Mouse (Mus musculus): Measurements from ENCODE around the gene Efna5.

Gene Efna5

DNA sequence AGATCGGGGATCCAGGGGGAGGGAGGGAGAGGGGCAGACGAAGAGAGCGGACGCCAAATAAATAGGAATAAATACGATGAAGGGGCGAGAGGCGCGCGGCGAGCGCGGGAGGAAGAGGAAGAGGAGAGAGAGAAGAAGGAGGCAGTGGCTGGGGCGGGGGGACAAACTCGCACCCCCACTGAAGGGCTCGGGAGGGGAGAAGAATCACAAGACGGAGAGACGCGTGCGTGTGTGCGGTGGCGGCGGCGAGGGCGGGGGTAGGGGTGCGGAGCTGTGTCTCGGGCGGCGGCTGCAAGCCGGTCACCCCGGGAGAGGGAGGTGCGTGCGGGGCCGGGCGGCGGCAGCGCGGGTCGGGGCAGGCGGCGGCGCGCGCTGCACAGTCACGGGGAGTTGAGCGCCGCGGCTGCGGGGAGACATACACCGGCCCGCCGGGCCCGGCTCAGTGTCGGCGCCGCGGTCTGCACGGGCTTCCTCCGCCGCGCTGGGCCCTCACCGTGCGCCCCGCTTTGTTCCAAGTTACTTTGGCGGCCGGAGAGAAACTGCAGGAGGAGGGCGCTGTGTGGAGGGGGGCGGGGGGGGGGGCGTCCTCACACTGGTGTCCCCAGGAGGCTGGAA is at the start of gene Efna5:
Efna5 (minus strand) TSS at position 142 of the 615 bp plus-strand sequence.
- peak in 1 of 2 experiments; percentile 8 for DNase-seq (ENCODE audit: low spot score in 2 of 2)

DNA sequence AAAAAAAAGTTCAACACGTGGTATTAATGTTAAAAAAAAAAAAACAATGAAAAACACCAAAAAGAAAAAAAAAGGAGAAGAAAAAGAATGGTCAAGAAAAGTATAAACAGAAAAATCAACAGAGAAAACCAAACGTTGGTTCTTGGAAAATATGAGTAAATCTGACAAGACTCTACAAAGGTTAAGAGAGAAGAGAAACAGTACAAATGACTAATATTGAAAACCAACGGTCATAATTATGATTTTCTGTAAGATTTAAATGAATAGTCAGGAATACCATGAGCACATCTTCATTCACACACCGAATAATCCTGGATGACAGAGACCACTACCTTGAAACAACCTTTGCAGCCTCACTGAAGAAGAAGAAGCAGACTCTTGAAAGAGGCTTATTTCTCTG is 34.2 kb upstream of the Efna5 start:
- DNase-seq (ENCODE audit: low spot score in 2 of 2), result no peak

DNA sequence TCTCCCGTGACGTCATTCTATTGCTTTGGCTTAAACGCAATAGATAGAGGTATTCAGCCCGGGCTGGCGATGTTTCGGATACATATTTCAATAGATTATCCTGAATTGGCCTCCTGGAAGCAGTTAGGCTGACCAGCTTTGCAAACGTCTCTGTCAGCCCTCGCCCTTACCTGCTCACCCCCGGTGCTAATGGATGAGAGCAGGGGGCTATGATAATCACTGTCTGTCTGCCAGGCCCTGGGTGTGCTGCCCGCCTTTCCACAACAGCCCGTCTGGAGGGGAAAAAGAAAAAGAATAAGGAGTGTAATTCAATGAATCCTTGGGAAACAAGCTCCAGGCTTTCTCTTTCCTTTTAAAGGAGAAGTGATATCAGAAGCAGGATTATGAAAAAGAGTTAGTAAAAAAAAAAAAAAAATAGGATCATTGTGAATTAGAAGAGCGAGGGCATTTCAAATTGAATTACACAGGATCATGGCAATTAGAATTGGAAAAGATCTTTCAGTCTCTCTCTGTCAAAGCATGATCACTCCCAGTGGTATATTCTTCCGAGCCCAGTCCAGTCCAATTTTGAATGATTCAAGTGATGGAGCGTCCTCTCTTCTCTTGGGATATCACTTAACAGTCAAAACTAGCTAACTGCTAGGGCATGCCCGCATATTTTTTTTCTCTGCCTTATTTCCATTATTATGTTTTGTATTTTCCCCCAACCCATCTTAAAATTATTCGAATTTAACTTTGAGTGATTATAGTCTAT is 24.8 kb upstream of the Efna5 start:
- DNase-seq (ENCODE audit: low spot score in 2 of 2), result no peak

DNA sequence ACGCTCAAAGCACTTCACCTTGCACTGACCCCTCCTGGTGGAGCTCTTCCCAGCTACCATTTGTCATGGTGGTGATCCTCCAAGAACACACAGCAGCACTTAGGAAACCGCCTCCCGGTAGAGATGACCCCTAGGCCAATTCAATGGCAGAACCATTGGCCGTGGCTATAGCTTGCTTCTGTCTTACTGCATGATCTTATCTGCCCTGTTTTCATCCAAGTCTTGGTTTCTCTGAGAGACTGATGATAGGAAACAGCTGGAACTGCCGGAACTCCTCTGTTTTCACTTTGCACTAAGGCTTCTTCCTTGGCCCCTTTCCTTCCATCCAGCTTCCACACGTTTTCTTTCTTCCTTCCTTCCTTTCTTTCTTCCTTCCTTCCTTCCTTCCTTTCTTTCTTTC is 17.9 kb upstream of the Efna5 start:
- no peak for DNase-seq (ENCODE audit: low spot score in 2 of 2)

DNA sequence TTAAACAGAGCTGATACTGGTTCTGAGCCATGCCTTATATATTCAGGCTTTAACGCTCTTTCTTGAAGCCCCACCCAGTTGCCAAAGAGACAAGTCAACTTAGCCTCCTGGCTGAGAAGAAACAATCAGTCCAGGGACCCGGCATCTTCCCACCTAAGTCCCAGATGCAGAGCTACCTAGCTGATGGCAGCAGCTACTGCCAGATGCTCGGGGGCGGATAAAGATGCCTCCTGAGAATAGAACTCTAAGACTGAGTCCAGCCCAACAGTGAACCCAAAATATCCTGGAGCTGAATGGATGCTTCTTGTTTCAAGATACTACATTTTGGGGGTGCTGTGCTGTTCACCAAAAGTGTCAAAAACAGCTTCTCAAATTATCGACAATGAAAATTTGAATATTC is 8.9 kb upstream of the Efna5 start:
- DNase-seq (ENCODE audit: low spot score in 2 of 2), result no peak

DNA sequence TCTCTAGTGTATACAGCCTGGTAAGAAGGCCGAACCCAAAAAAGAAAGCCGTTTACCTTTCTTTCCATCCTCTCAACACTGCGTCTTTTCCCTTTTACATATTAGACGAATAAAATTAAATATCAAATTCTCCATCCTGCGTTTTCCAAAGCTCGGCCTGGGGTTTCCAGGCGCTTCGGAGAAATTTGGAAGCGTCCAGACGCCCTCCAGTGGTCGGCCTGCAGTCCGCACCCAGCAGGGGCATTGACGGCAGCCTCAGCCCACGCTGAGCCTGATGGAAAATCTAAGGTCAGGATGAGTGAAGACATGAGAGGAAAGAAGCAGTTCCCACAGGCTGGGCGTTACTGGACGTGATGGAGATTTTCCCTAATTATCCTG is 3.0 kb upstream of the Efna5 start:
- DNase-seq (ENCODE audit: low spot score in 2 of 2), result peak in 1 of 2 experiments; percentile 10

DNA sequence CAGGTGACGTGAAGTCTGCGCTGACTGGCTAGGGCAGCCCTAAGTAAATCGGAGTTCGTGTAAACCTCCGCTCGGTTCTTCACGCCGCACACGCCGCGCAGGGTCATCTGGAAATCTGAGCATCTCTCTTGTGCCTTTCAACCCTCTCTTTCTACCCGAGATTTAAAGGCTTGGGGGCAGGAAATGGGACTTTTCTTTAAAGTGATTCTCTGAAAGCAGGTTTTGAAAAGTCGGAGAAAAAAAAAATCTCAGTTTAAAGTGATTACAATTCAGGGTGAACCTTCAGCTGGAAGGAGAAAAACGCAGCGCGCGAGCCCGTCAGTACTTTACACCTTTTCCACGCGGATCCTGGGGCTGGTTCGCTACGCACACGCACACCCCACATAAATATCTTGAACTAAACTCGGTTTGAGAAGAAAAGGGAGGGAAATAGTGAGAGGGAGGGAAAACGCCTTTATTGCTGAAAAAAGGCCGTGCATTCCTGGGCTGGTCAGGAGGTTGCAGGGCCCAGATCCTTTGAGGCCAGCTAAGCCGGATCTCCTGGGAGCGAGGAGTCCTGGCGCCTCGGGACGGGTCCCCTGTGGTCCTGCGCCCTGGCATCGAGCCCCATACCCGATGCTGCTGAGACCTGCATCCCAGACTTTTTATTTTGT is 2.5 kb upstream of the Efna5 start:
- no peak for DNase-seq (ENCODE audit: low spot score in 2 of 2)

DNA sequence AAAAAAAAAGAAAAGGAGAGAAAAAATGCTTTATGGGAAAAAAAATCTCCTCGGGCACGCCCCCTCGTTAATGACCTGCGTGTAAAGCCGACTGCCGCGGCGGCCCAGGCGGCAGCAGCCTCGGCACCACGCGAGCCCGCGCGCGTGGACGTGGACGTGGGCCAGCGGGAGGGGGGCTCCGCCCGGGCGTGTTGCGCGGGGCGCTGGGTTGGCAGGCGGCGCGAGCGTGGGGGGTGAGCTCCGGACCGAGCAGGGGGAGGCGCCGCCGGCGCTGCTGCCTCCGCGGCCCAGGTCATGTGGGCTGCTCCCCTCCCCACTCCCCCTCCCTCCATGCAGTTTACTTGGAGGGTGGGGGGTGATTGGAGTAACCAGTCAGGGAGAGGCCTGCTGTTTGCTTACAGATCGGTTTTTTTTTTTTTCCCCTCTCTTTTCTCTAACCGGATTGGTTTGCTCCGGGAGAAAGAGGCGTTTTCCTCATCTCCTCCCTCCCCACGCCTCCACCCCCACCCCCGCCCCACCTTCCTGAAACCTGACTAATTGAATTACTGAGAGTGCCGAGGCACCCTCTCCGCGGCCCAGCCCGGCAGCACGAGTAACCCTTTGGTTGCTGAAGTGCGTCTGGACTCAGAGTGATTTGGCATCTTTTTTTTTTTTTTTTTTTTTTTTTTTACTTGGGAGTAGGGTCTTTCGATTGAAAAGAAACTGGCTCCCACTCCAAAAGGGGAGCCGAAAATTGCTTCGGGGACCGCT is 1.8 kb upstream of the Efna5 start:
- DNase-seq (ENCODE audit: low spot score in 2 of 2), result peak in 1 of 2 experiments; percentile 10

DNA sequence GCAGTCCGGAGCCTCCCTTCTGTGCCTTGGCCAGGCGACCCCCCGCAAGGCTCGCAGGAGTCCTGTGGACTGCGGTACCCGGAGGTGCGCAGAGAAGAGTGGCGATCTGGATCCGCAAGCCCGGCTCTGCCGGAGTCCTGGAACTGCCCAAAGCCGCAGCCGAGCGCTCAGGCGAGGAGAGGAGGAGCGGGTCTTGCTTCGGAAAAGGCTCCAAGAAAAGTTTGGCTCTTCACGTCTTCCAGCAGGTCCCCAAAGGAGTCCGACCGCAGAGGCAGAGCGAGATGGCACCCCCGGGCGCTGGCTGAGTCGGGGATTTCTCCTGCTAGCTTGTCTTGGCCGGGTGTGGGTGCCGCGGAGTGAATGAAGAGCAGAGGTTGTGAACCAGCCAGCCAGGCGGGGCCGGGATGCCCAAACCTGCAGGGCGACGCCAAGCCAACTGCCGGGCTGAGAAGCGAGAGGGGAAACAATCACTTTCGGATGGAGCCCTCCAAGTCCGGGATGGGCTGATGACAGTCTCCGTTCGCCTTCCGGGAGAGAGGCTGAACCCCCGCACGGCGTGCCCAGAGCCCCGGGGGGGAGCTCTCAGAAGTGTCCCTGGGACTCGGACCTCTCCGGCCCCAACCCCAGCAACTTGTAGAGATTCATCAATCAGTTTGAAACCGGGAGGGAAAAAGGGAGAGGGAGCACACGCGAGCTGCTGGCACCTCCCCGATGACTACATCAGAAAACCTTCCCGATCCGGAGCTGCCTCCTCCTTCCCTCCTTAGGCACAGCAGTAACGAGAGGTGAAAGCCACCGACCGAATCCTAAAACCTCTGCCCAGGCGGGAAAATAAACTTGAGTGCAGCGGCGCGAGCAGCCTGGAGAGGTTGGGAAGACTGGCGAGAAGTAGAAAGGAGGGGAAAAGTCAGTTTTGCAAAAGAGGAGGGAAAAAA is 941 bp upstream of the Efna5 start:
- DNase-seq (ENCODE audit: low spot score in 2 of 2), result peak in 1 of 2 experiments; percentile 12

DNA sequence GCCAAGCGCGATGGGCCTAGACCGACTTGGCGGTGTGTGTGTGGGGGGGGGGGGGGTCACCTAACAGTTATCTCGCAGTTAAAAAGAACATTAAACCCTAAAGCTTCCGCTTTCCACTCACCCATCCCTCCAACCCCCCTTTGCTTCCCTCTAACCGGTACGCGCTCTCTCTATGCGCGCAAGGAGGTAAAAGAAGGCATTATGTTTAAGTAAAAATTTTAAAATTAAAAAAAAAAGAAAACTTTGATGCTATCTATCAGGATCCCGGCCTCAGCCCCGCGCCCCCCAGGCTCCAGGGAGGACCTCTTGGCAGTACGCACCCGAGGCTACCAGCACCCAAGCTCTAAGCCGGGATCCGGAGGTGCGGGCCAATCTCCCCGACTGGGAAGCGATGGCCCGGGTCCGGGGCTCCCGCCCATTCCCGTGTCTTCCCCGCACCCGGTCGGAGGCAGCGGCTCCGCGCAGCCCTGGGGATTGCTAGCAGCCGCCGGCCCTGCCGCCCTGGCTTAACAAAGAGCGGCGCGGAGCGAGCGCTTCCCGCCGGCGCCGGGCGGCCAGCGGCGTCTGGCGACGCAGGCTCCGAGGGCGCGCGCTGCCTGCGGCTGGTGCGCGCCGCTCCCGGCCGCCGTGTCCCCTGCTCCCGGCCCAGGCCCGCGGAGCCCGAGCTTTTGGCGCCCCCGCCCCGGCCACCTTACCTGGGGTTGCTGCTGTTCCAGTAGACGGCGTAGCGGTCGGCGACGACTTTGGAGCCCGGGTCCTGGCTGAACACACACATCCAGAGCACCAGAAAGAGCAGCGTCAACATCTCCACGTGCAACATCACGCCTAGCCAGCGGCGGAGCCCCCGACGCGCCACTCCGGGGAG is 574 bp downstream of the Efna5 start:
- DNase-seq (ENCODE audit: low spot score in 2 of 2), result peak in 1 of 2 experiments; percentile 5

DNA sequence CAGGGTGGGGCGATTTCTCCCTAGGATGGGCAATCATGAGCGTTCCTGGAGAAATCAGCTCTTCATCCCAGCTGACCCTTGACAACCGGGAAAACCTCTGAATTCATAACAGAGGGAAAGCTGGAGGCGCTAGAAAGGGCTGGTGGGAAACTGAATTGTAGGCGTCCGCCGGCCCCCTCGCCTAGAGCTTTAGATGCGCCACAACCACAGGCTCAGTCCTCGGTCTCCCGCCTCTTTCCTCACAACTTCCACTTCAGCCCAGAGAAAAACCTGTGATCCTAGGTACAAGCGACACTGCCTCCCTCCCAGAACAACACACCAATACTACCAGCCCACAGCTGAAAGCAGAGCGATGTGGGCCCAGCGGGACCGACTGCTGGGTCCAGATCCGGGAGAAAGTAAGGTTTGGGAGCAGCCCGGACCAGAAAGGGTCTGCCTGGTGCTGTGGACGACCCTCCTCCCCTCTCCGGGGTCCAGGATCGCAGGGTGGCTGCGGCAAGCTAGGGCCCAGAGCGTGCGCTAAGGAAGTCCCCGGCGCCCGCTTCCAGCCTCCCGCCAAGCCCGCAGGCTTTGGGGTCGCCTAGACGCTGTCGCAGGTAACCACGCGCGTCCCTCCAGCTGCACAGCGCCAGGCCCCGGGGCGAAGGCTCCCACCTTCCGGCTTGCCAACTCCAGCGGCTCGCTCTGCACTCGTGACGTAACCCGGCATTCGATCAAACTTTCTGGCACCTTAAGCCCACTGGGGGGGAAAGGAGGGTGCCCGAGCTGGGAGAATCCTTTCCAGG is 1.4 kb downstream of the Efna5 start:
- DNase-seq (ENCODE audit: low spot score in 2 of 2), result peak; percentile 6 to 21

DNA sequence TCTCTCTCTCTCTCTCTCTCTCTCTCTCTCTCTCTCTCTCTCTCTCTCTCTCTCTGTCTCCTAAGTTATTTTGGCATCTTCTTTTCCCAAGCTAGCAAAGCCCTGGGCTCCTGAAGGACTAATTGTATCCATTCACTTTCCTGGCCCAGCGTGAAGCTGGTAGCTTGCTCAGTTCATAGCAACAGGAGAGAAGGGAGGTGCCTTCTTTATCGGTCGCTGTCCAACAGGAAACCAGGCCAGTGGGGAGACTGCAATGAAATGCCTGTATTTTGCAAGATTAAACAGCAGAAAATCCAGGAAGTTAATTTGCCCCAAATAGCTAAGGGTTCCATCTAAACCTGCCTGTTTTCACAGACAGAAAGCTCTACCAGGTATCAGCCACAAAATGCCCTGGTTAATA is 5.4 kb downstream of the Efna5 start:
- no peak for DNase-seq (ENCODE audit: low spot score in 2 of 2)

DNA sequence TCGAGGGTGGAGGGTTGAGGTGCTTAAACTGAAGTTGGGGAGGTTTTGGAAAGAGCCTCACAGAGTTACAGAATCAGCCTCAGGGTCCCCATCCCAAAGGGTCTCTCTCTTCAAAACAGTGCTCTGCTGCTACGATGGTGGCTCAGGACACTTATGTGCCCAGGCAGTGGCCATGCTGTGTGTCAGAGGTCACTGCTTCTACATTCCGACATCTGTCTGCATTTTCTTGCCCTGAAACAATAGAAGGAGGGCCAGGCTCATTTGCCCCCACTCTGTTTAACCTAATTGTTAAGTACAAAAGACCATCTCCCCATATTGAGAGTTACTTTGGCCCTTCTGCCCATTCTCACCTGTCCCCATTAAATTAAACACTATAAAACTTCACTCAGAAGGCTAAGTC is 9.2 kb downstream of the Efna5 start:
- DNase-seq (ENCODE audit: low spot score in 2 of 2), result no peak

DNA sequence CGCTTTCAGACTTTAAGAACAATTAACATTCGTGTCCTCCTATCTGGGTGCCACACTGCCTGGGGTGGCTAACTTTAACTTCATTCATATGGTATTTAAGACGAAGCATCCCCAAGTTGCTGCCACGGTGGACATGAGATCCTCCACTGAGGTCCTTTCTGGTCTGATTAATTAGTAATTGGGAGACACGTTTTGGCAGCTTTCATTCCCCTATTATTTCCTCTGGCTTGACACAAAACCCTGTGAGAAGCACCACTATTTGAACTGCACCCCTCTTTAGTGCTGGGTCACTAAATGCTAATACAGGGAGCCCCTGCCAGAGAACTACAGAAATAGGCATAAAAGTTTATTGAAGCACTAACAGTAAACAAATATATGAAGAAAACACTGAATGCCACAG is 9.9 kb downstream of the Efna5 start:
- DNase-seq (ENCODE audit: low spot score in 2 of 2), result no peak

DNA sequence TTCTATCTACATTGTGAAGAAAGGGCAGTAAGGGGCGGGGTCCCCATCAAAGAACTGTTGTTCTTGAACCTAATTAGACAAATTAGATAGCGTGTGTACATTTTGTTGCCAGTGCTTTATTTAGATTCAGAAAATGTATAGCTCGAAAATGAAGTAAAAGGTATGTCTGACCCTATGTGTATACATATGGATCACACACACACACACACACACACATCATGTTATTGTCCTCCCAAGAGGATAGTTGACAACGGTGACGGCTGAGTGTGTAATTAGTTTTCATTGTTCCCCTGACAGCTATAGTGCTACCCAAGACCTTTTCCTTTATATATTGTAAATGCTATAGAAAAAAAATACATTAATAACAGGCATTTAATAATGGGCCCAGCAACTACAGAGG is 10.7 kb downstream of the Efna5 start:
- no peak for DNase-seq (ENCODE audit: low spot score in 2 of 2)

DNA sequence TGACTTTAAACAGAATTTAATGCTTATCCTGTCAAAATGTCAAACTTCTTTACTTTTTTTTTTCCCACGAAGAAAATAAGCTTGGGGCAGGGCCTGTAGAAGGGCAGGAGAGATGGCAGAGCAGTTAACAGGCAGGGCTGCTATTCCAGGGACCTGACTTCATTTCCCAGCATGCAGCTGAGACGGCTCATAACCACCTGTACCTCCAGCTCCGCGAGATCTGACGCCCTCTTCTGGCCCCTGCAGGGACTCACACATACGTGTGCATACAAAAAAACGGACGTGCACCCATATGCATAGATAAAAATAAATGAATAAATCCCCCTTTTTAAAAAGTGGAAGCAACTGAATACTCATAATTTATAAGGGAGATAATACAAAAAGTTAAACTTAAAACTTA is 16.2 kb downstream of the Efna5 start:
- DNase-seq (ENCODE audit: low spot score in 2 of 2), result no peak

DNA sequence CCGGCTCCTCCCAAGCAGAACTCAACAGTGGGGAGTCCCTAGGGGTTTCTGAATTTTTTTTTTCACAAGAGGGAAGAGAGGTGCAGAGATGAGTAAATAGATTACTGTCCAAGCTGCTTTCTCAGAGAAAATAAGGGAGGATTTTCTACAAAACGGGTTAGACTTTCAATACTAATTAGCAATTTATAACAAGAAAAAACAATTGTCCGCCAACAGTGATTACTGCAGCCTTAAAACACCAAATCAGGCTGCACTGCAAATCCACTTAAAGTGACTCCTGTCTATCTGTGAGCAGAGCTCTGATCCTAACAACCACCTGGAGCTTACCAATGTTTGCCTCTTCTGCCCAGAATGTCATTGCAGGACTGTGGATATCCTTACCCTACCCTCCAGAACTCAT is 18.1 kb downstream of the Efna5 start:
- no peak for DNase-seq (ENCODE audit: low spot score in 2 of 2)

DNA sequence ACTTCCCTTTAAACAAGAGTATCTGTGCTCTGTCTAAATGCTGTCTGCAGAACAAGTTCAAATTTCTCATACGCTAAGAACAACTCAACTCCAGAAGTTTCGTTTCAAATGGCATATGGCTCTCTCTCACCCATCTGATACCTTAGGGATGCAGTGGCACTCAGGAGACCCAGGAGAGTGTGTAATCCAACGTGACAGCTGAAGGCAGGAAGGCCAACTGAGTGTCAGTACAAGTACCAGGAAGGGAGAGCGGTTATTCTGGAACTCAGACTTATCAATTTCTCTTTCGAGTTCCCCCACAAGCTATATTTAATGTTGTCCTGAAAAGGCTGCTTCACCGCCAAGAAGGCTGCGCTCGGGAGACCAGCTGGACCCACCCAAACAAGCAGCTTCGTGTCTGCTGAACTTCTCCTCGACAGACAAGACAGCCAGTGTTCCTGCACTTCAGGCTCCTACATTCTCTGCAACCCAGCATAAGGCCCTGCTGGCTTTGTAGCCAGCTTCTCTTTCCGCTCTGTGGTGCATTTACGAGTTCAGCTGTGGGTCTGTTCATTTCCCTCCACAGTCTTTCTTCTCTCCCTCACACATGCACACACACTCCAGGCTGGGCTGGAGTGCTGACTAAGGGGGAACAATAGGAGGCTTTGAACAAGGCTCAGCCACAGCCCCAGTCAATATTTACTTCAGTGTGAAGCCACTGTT is 18.7 kb downstream of the Efna5 start:
- DNase-seq (ENCODE audit: low spot score in 2 of 2), result peak in 1 of 2 experiments; percentile 4

DNA sequence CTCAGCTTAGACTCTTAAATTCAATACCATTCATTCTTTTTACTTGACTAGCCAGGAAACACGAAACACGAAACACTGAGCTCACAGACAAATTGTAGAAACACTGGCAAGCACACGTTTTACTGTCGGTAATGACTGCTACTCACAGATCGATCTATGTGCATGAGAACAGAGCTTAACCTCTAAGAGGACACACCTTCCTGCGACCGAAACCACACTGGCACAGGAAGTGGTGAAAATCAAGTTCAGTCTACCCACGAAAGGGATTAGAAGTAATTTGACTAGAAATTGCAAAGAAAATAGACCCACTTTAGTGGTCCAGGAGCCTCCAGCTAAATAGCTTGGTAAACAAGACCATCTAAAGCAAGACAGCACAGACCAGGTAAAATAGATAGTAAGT is 23.8 kb downstream of the Efna5 start:
- DNase-seq (ENCODE audit: low spot score in 2 of 2), result no peak

Data from thymus, postnatal 10 days (tissue).